Mouse (Mus musculus) midbrain, embryonic 10.5 days (tissue): ENCODE data around the gene Ly9. TPM values are rescaled to one million over a fixed set of nuclear protein-coding genes. Genes with fewer than 3 reads are reported as not detected.
A peak's percentile ranks its signal among the peaks of the same experiment; 100 is the strongest.

ENCODE experiments used
- DNase-seq: peaks from one replicate; pipeline ENCODE4 v3.0.0-alpha.2; 2017; ENCODE audit warnings: low spot score
- H3K27ac ChIP-seq: fragments of 300-500 bp; sonication (generic); replicated peaks from 2 replicates; pipeline ENCODE4 v1.5.1; 2016; ENCODE audit warnings: mild to moderate bottlenecking
- H3K27me3 ChIP-seq: fragments of 300-500 bp; sonication (generic); 2 replicates; pipeline ENCODE4 v1.6.1; 2016; ENCODE audit warnings: low read depth, mild to moderate bottlenecking; ENCODE audit not compliant: poor library complexity, severe bottlenecking
- H3K36me3 ChIP-seq: fragments of 300-500 bp; sonication (generic); 2 replicates; pipeline ENCODE4 v1.6.1; 2016; ENCODE audit warnings: mild to moderate bottlenecking, moderate library complexity
- H3K4me1 ChIP-seq: fragments of 300-500 bp; sonication (generic); 2 replicates; pipeline ENCODE4 v1.6.1; 2016
- H3K4me3 ChIP-seq: fragments of 300-500 bp; sonication (generic); 2 replicates; pipeline ENCODE4 v1.5.1; 2016; ENCODE audit warnings: mild to moderate bottlenecking, moderate library complexity
- H3K9me3 ChIP-seq: fragments of 300-500 bp; sonication (generic); replicated peaks from 2 replicates; pipeline ENCODE4 v1.6.1; 2016; ENCODE audit warnings: mild to moderate bottlenecking
- WGBS: fragments of 180-500 bp; shearing (Covaris S2); methylation state at CpG from one replicate; pipeline ENCODE4 v1.1.7; 2016; 5-methylcytosine and 5-hydroxymethylcytosine counted together
- polyA plus RNA-seq: library from polyadenylated mRNA; unstranded; fragments of >200 nt; fragmentation: Nextera tagmentation; extraction: Ambion mirVana; gene quantifications from 2 replicates; pipeline ENCODE4 v1.2.1, GENCODE M21; 2016

Ly9 gene
- polyA plus RNA-seq, 1 experiment from 2014 or later = not detected

DNA sequence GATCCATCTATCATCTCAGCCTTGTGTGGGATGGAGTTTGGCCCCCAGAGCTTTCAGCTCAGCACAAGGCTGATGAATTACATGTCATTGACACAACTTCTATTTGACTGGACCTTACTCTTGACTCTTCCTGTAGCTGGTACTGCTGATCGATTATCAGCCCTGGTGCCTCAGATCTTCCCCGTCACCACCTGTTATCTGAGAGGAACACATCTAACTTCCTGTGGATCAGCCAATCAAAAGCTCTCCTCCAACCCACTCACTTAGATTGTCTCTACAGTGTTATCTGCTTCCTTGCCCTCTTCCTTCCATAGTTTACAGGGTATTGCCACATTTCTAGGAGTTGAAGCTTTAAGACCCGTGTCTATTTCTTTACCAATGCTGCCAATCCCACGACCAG is 41.3 kb downstream of the Ly9 start:
- Histone ChIP-seq H3K27ac (no peak overlapping the region), H3K4me3 (no peak overlapping the region), H3K36me3 (no peaks in the 10 kb centered on the region), H3K4me1 (peaks cover 7% of the 10 kb centered on the region; the same call in 1 of the 2 replicates), H3K27me3 (no peaks in the 10 kb centered on the region), H3K9me3 (no peaks in the 10 kb centered on the region)
- no peak for DNase-seq
- WGBS = 72% methylated on average over 4 of the region's 4 CpGs

DNA sequence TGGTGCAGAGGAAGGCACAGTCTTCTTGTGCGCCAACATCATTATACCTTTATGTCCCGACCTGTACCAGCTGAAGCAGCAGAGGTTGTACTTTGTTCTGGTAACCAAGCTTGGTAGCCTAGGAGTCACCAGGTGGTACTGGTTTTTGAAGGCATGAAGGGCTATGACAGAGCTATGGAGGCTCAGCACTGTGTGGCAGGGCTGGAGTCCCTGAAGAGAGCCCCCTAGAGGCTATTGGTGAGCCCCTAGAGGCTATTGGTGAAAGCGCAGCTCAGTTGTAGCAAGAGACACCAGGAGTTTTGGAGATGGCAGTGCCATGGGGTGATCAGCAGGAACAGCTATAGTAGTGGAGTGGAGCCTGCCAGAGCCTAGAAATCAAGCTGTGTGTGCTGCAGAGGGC is 43.0 kb downstream of the Ly9 start:
- H3K4me3 ChIP-seq = no peak overlapping the region
- H3K27me3 ChIP-seq = no peaks in the 10 kb centered on the region
- peaks cover 7% of the 10 kb centered on the region; the same call in 1 of the 2 replicates for H3K4me1 ChIP-seq
- H3K27ac ChIP-seq = no peak overlapping the region
- DNase-seq = peak; percentile 46
- WGBS = 48% methylated on average over 3 of the region's 3 CpGs
- H3K9me3 ChIP-seq = no peaks in the 10 kb centered on the region
- no peaks in the 10 kb centered on the region for H3K36me3 ChIP-seq

DNA sequence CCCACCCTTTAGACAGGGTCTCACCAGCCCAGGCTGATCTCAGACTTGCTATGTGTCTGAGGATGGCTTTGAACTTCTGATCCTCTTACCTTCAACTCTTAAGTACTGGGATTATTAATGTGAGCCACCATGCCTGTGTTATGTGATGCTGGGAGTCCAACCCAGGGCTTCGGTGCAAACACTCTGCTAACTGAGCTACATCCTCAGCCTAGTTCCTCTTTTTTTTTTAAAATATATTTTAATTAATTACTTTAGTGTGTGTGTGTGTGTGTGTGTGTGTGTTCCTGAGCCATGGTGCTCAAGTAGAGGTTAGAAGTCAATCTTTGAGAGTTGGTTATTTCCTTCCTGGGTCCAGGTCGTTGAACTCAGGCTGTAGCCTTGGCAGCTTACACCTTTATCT is 44.2 kb downstream of the Ly9 start:
- H3K4me3 ChIP-seq = no peak overlapping the region
- DNase-seq = no peak
- 88% methylated on average over 2 of the region's 2 CpGs for WGBS
- H3K27ac ChIP-seq = no peak overlapping the region
- no peaks in the 10 kb centered on the region for H3K27me3 ChIP-seq
- no peaks in the 10 kb centered on the region for H3K36me3 ChIP-seq
- no peaks in the 10 kb centered on the region for H3K9me3 ChIP-seq
- peaks cover 7% of the 10 kb centered on the region; the same call in 1 of the 2 replicates for H3K4me1 ChIP-seq

DNA sequence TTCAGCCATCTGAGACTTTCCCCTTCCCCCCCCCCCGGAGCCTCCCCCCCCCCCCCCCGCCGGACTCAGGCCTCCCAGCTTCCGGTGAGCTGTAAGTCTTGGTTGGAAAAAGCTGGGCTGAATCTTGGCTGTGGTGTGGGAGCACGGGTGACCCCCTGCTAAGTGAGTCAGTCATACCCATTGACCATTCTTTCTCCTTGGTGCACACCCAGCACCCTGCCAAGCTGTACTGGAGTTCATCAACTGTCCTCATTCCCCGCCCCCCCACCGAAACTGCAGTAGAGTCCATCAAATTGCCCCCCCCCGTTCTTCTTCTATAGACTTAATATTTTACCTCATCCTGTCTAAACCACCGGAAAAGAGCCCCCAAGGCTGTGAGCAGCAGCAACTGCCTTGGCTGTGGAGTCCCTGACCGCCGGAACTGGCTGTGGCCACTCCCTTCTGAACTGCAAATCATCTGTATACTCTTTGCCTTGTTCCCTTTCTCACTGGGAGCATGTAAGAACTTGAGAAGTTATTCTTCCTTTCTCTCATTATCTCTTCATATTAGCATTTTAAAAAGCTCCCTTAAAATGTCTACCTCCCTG is 45.5 kb downstream of the Ly9 start:
- DNase-seq = no peak
- H3K4me1 ChIP-seq = peaks cover 7% of the 10 kb centered on the region; the same call in 1 of the 2 replicates
- WGBS = 70% methylated on average over 8 of the region's 11 CpGs
- no peak overlapping the region for H3K4me3 ChIP-seq
- H3K27me3 ChIP-seq = no peaks in the 10 kb centered on the region
- no peaks in the 10 kb centered on the region for H3K9me3 ChIP-seq
- no peaks in the 10 kb centered on the region for H3K36me3 ChIP-seq
- no peak overlapping the region for H3K27ac ChIP-seq

DNA sequence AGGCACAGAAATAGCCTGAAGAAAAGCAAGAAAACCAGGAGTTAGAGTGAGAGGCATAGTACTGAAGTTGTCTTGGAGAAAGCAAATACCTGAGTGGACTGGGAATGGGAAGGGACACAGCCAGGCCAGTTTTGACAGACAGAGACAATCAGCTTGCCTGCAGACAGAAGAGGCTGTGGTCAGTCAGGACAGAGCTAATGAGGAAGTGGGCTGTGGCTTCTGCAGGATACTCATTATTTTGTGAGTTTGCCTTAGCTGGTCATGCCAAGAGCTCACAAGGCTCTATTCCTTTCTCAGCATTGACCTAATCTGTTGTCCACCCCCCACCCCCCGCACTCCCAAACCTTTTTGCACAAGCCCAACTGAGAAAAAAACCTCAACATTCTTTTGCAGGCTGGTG is 46.0 kb downstream of the Ly9 start:
- WGBS = 72% methylated on average over 1 of the region's 1 CpGs
- no peak for DNase-seq
- H3K9me3 ChIP-seq = no peaks in the 10 kb centered on the region
- peaks cover 7% of the 10 kb centered on the region; the same call in 1 of the 2 replicates for H3K4me1 ChIP-seq
- no peaks in the 10 kb centered on the region for H3K36me3 ChIP-seq
- H3K27ac ChIP-seq = no peak overlapping the region
- H3K4me3 ChIP-seq = no peak overlapping the region
- H3K27me3 ChIP-seq = no peaks in the 10 kb centered on the region

DNA sequence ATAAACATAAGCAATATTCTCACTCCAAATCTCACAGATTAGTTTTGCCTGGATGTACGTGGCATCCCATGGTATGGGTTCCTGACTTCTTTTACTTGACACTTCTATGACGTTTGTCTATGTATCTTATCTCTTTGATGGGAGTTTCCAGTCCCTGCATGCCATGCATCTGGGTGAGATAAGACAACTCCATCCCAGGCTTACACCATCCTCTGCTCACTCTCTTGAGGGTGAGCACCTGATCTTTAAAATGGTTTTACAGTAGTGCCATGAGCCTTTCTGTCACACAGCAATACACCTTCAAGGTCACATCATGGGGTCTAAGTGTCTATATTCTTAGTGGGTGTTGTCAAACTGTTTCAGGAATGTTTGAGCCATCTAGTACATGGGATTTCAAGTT is 46.9 kb downstream of the Ly9 start:
- no peak overlapping the region for H3K27ac ChIP-seq
- peaks cover 7% of the 10 kb centered on the region; the same call in 1 of the 2 replicates for H3K4me1 ChIP-seq
- 83% methylated on average over 2 of the region's 2 CpGs for WGBS
- H3K36me3 ChIP-seq = no peaks in the 10 kb centered on the region
- no peaks in the 10 kb centered on the region for H3K27me3 ChIP-seq
- DNase-seq = no peak
- H3K4me3 ChIP-seq = no peak overlapping the region
- no peaks in the 10 kb centered on the region for H3K9me3 ChIP-seq

DNA sequence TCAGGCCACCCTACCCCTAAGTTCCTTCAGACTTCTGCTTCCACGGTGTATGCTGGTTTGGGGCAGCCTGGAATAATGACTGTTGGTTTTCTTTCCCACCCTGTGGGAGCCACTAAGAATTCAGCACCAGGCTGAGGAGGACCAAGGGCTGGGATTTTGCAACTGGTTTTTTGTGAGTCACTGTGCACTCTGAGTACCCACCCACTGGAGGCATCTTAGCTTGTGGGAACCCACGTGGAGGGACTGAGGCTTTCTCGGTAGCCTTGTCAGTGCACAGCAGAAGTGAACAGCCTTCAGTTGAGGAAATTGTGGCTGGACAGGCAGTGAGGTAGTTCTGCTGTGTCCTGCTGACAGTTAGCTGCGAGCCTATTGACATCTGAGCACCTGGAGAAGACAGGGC is 48.3 kb downstream of the Ly9 start, which contains the start of gene Cd244a:
Gene Cd244a (plus strand): TSS at position 296 of the 400 bp plus-strand sequence.
- Histone ChIP-seq H3K27me3 (no peaks in the 10 kb centered on the region), H3K4me1 (peaks cover 7% of the 10 kb centered on the region; the same call in 1 of the 2 replicates), H3K36me3 (no peaks in the 10 kb centered on the region), H3K27ac (no peak within 1 kb of the TSS), H3K9me3 (no peaks in the 10 kb centered on the region), H3K4me3 (no peak within 1 kb of the TSS)
- 83% methylated on average over 4 of the region's 4 CpGs for WGBS
- no peak for DNase-seq

DNA sequence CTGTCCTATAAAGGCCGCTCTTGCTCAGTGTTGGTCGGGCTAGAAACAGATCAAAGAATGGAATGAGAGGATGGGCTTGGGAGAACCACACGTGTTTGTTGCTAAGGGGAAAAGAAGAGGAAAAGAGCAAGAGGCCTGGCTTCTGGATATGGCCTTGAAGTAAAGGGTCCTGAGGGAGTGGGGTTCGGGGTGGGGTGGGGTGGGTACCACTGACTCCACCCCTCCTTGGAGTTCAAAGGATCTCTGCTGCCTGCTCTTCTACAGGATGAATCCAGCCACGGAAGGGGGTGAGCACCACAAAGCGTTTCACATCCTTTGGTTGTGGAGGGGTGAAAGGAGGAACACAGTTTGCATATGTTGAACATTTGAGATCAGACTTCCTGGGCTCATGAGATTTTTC is 48.8 kb downstream of the Ly9 start:
- Histone ChIP-seq H3K27ac (no peak overlapping the region), H3K9me3 (no peaks in the 10 kb centered on the region), H3K4me1 (peaks cover 10% of the 10 kb centered on the region; the same call in 1 of the 2 replicates), H3K4me3 (no peak overlapping the region), H3K36me3 (no peaks in the 10 kb centered on the region), H3K27me3 (no peaks in the 10 kb centered on the region)
- 83% methylated on average over 6 of the region's 6 CpGs for WGBS
- no peak for DNase-seq

DNA sequence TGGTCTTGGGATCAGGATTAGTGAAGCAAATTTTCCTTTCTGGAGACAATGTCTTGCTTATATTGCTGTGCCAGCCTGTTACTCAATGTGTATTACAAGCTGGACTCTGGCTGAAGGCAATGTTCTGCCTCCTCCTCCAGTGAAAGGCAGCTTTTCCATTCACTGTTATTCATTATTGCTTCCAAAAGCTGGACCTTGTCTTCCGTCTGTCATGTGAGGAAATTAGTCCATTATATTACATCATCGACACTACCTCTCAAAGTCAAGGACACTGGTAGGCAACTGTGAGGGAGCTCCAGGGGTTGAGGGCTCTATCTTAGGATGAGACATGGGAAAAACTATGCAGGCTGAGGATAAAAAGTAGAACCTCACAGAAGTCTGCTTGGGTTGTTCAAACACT is 50.8 kb downstream of the Ly9 start:
- H3K27ac ChIP-seq = no peak overlapping the region
- no peaks in the 10 kb centered on the region for H3K36me3 ChIP-seq
- no peak overlapping the region for H3K4me3 ChIP-seq
- H3K9me3 ChIP-seq = no peaks in the 10 kb centered on the region
- no peak for DNase-seq
- 92% methylated on average over 2 of the region's 2 CpGs for WGBS
- H3K4me1 ChIP-seq = peaks cover 8% of the 10 kb centered on the region; the same call in 1 of the 2 replicates
- H3K27me3 ChIP-seq = no peaks in the 10 kb centered on the region

DNA sequence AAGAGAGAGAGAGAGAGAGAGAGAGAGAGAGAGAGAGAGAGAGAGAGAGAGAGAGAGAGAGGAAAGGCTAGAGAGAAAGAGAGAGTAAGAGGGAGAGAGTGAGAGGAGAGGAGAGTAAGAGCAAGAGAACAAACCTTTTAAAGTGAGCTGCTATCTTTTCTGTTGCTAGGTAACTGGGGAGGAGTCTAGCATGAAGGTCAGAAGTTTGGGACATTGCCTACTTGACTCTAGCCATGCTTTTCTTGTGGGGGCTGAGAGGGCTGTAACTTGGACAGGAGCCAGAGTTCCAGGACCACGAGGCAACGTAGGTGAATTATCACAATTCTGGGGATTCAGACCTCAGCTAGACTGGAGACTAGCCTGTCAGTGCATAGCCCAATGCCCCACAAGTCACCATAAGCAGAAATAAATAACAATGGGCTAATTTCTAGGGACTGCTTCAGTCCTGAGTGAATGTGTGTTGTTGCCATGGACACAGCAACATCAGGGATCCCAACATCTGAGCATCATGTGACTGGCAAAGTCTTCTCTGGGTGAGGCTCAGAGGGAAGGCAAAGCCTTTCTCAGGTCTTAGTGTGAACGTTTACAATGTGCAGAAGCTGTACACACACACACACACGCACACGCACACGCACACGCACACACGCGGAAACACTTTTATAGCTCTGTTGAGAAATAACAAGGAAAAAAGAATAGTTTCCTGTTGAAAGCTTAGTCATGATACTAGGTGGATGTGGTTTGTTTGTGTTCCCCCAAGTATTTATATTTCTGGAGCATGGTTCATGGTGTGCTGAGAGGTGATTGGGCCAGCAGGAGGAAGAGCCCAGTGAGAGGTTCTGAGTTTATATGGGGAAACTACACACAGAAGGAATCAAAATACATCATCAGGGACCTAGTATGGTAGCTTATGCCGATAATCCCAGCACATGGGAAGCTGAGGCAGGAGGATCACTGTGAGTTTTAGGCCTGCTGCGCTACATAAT is 53.6 kb downstream of the Ly9 start:
- H3K27me3 ChIP-seq = no peaks in the 10 kb centered on the region
- WGBS = 89% methylated on average over 11 of the region's 11 CpGs
- peaks cover 5% of the 10 kb centered on the region; the same call in 1 of the 2 replicates for H3K4me1 ChIP-seq
- no peak overlapping the region for H3K27ac ChIP-seq
- H3K36me3 ChIP-seq = no peaks in the 10 kb centered on the region
- H3K4me3 ChIP-seq = no peak overlapping the region
- DNase-seq = no peak
- 0 out of 2 replicates have a peak, but pooled peaks cover 4% of the 10 kb centered on the region for H3K9me3 ChIP-seq

DNA sequence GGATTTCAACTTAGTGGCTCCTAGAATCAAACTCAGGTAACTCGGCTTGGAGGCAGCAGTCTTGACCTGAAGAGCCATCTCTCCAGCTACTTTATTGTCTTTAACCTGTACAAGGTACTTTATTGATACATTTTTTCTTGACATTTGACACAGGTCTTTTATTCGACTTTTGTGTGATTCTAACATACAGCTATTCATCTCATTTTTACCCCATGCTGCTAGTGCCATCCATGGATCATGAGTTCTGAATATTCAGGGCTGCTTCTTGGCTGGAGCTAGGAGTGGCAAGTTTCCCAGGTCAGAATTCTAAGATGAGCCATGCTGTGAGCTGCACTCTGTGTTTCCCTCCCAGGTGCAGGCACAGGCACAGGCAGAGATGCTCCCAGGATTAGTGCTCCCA is 55.0 kb downstream of the Ly9 start:
- no peak overlapping the region for H3K27ac ChIP-seq
- H3K36me3 ChIP-seq = no peaks in the 10 kb centered on the region
- 0 out of 2 replicates have a peak, but pooled peaks cover 4% of the 10 kb centered on the region for H3K9me3 ChIP-seq
- peaks cover 5% of the 10 kb centered on the region; the same call in 1 of the 2 replicates for H3K4me1 ChIP-seq
- no peak for DNase-seq
- H3K4me3 ChIP-seq = no peak overlapping the region
- no peaks in the 10 kb centered on the region for H3K27me3 ChIP-seq
- 85% methylated on average over 2 of the region's 2 CpGs for WGBS

DNA sequence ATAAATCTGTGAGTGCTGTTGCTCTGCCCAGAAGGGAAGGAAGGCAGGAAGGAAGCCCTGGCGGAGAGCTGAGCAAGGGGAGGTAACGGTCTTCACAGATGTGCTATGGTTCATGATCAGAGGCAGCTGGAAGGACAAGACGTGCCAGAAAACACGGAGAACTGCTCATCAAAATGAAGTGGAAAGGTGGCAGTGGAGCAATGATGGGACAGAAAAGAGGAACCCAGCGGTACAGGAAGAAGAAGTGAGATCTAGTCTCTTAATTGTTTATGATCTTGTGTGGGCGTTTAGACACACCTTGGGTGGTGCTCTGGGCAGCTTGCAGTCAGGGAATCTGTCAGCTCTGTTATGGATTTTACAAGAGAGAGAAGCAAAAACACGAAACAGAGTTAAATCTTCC is 55.9 kb downstream of the Ly9 start:
- no peak for DNase-seq
- Histone ChIP-seq H3K36me3 (no peaks in the 10 kb centered on the region), H3K27me3 (no peaks in the 10 kb centered on the region), H3K27ac (no peak overlapping the region), H3K9me3 (0 out of 2 replicates have a peak, but pooled peaks cover 4% of the 10 kb centered on the region), H3K4me3 (no peak overlapping the region), H3K4me1 (peaks cover 5% of the 10 kb centered on the region; the same call in 1 of the 2 replicates)
- WGBS = 91% methylated on average over 7 of the region's 7 CpGs

DNA sequence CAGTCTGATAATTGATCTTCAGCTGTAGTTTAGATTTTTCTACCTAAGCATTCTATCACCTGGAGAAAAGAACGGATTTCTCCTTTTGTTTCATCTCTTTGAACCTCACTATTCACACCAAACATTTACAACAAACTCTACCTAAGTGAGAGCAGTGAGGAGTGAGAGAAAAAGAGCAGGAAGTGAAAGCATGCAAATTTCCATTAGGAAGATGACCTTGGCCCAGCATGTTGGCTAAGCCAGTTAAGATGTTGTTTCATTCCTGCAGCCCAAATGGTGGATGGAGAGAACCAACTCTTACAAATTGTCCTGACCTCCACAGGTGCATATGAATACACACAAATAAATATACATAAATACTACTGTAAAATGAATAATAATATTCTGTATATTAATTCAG is 66.5 kb downstream of the Ly9 start:
- Histone ChIP-seq H3K4me3 (no peak overlapping the region), H3K4me1 (no peaks in the 10 kb centered on the region), H3K27ac (no peak overlapping the region), H3K27me3 (no peaks in the 10 kb centered on the region), H3K36me3 (no peaks in the 10 kb centered on the region), H3K9me3 (peaks cover 22% of the 10 kb centered on the region)
- DNase-seq = no peak
- WGBS = 85% methylated on average over 1 of the region's 1 CpGs
